Mouse (Mus musculus) forebrain, embryonic 16.5 days (tissue): ENCODE measurements around the gene Wdr81. TPM values are rescaled to one million over a fixed set of nuclear protein-coding genes. Genes with fewer than 3 reads are reported as not detected.

Experiments
- ATAC-seq: fragments of 200-750 bp; cut with Nextera tagmentation; 2 replicates; pipeline ENCODE4 v1.8.0; 2017; ENCODE audit warnings: mild to moderate bottlenecking, moderate library complexity
- H3K27ac ChIP-seq: fragments of 300-500 bp; sonication (generic); 2 replicates; pipeline ENCODE4 v1.5.1; 2014; ENCODE audit warnings: low read length, control low read depth
- H3K27me3 ChIP-seq: fragments of 300-500 bp; sonication (generic); replicated peaks from 2 replicates; pipeline ENCODE4 v1.6.1; 2014; ENCODE audit warnings: low read length; ENCODE audit not compliant: control insufficient read depth, insufficient read depth
- H3K36me3 ChIP-seq: fragments of 300-500 bp; sonication (generic); 2 replicates; pipeline ENCODE4 v1.6.1; 2014; ENCODE audit not compliant: control insufficient read depth, insufficient read depth
- H3K4me1 ChIP-seq: fragments of 300-500 bp; sonication (generic); replicated peaks from 2 replicates; pipeline ENCODE4 v1.6.1; 2014; ENCODE audit warnings: low read length; ENCODE audit not compliant: control insufficient read depth, insufficient read depth
- H3K4me2 ChIP-seq: fragments of 300-500 bp; sonication (generic); 2 replicates; pipeline ENCODE4 v1.6.1; 2014; ENCODE audit warnings: mild to moderate bottlenecking, low read length, control low read depth
- H3K4me3 ChIP-seq: fragments of 300-500 bp; sonication (generic); replicated peaks from 2 replicates; pipeline ENCODE4 v1.5.1; 2014; ENCODE audit warnings: mild to moderate bottlenecking, low read length, control low read depth
- H3K9ac ChIP-seq: fragments of 300-500 bp; sonication (generic); replicated peaks from 2 replicates; pipeline ENCODE4 v1.6.1; 2014; ENCODE audit warnings: low read depth, low read length, control low read depth
- H3K9me3 ChIP-seq: fragments of 300-500 bp; sonication (generic); 2 replicates; pipeline ENCODE4 v1.6.1; 2016; ENCODE audit warnings: low read length; ENCODE audit not compliant: control insufficient read depth
- WGBS: fragments of 180-500 bp; shearing (Covaris S2); extraction: QIAGEN DNeasy Blood & Tissue Kit; methylation state at CpG from one replicate; pipeline ENCODE4 v1.1.7; 2014; 5-methylcytosine and 5-hydroxymethylcytosine counted together
- microRNA counts: library from miRNA; unstranded; fragments of <30 nt; microRNA quantifications from one replicate; lab custom pipeline; 2016
- microRNA-seq: library from miRNA; unstranded; fragments of <30 nt; microRNA quantifications from one replicate; pipeline ENCODE4, GENCODE M21; 2017
- polyA plus RNA-seq: library from polyadenylated mRNA; unstranded; fragments of >200 nt; fragmentation: Nextera tagmentation; extraction: Ambion mirVana; gene quantifications from 2 replicates; pipeline ENCODE4 v1.2.1, GENCODE M21; 2015

Wdr81 gene
- polyA plus RNA-seq, 1 experiment from 2014 or later, result 10.0 TPM

DNA sequence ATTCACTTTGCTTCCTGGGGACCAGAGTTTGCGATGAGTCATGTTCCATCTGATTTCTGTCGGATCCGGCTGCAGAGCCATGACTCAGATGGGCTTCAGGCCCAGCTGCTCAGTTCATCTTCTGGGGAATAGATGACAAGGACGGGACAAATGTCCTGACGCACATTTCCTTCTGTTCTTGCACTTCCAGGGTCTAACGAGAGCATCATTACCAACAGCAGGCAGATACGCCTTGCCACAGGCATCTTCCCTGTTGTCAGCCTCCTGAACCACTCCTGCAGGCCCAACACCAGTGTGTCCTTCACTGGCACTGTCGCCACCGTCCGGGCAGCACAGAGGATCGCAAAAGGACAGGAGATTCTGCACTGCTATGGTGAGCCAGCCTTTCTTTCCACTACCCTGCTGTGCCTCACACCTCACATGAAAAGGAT lies 55.1 kb downstream of the Wdr81 start:
- Histone ChIP-seq H3K9me3 (no peaks in the 10 kb centered on the region), H3K9ac (no peak overlapping the region), H3K36me3 (no peaks in the 10 kb centered on the region), H3K4me1 (peaks cover 2% of the 10 kb centered on the region), H3K27me3 (no peaks in the 10 kb centered on the region), H3K4me2 (no peak overlapping the region), H3K27ac (no peak overlapping the region; the same call in 1 of the 2 replicates), H3K4me3 (no peak overlapping the region)
- no peak for ATAC-seq
- WGBS, result 86% methylated on average over 11 of the region's 11 CpGs

DNA sequence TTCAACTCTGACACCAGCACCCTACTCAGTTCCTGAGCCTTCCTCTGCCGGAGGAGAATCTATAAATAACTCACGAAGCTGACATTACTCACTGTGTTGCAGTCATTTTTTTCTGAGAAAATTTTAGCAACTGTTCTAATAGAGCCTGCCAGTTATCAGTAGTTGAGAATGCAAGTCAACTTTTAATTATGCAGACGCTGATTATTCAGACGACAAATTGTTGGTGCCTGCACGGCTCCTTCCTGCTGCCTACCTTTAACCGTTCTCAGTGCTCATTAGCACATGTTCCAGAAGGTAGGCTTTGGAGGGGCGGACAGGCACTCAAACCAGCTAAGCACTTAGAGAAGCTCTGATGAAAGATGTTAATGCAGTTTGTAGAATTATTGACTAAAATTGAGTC lies 57.1 kb downstream of the Wdr81 start:
- peak overlapping the region; percentile 57 for H3K27ac ChIP-seq

DNA sequence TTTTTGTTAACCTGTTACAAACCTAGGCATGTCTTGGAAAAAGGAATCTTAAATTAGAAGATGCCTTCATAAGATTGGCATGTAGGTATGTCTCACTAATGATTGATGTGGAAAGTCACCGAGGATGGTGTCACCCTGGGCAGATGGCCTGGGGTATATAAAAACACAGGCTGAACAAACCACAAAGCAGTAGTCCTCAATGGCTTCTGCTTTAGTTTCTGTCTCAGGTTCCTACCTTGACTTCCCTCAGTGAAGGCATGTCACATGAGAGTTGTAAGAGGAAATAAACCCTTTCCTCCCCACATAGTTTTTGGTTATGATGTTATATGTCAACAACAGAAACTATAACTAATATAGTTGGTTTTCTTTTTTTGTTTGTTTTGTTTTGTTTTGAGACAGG lies 58.9 kb downstream of the Wdr81 start:
- Histone ChIP-seq H3K4me3 (no peak overlapping the region), H3K27ac (no peak overlapping the region), H3K9me3 (no peaks in the 10 kb centered on the region), H3K27me3 (no peaks in the 10 kb centered on the region), H3K4me2 (no peak overlapping the region), H3K36me3 (no peaks in the 10 kb centered on the region), H3K4me1 (peaks cover 2% of the 10 kb centered on the region), H3K9ac (no peak overlapping the region)
- no peak for ATAC-seq
- WGBS, result 88% methylated on average over 1 of the region's 1 CpGs

More for the DNA sequence above, 57.1 kb downstream of the Wdr81 start:
- no peaks in the 10 kb centered on the region for H3K36me3 ChIP-seq
- no peak overlapping the region for H3K4me2 ChIP-seq
- peaks cover 2% of the 10 kb centered on the region for H3K4me1 ChIP-seq
- no peak overlapping the region for H3K9ac ChIP-seq
- H3K4me3 ChIP-seq, result no peak overlapping the region
- WGBS, result 48% methylated on average over 7 of the region's 7 CpGs
- H3K27me3 ChIP-seq, result no peaks in the 10 kb centered on the region
- H3K9me3 ChIP-seq, result no peaks in the 10 kb centered on the region
- ATAC-seq, result peak; percentile 66

MicroRNAs within 50 kb of the gene (microRNA counts, 519-probe panel; counts per million panel counts)
- 3,746 counts per million, percentile 91 among the panel's probes with 10 or more counts for microRNA mmu-miR-22 (lab: Ali Mortazavi, UCI)

Small RNAs within 50 kb of the gene (microRNA-seq; reads per million reads assigned to microRNA genes)
- gene Mir22, result 3,473 reads per million, percentile 88 among the genes with 10 or more reads in this experiment

Other genes with a start within 250 kb of the Wdr81 start
- gene Rpa1, start 106.4 kb downstream of the Wdr81 start, polyA plus RNA-seq, result 67.1 and 71.5 TPM in 2 replicates
- gene Smyd4, start 106.3 kb downstream of the Wdr81 start, polyA plus RNA-seq, result 15.0 and 19.0 TPM in 2 replicates
- 24.3 and 44.3 TPM in 2 replicates for gene Serpinf1, start 32.0 kb downstream of the Wdr81 start, polyA plus RNA-seq
- gene Serpinf2, start 15.1 kb downstream of the Wdr81 start, polyA plus RNA-seq, result not detected in 2 replicates
- gene Tlcd2, start 7.0 kb upstream of the Wdr81 start, polyA plus RNA-seq, result 1.4 and 1.6 TPM in 2 replicates
- 54.8 and 58.5 TPM in 2 replicates for gene Prpf8, start 32.1 kb upstream of the Wdr81 start, polyA plus RNA-seq
- 1.2 and 1.3 TPM in 2 replicates for gene Rilp, start 55.4 kb upstream of the Wdr81 start, polyA plus RNA-seq
- gene Scarf1, start 58.8 kb upstream of the Wdr81 start, polyA plus RNA-seq, result 3.6 and 4.2 TPM in 2 replicates
- gene Slc43a2, start 77.0 kb upstream of the Wdr81 start, polyA plus RNA-seq, result 12.5 and 16.4 TPM in 2 replicates
- 86.1 and 90.2 TPM in 2 replicates for gene Pitpna, start 133.4 kb upstream of the Wdr81 start, polyA plus RNA-seq
- 54.4 and 59.3 TPM in 2 replicates for gene Inpp5k, start 176.3 kb upstream of the Wdr81 start, polyA plus RNA-seq
- 11.3 and 11.9 TPM in 2 replicates for gene Myo1c, start 195.8 kb upstream of the Wdr81 start, polyA plus RNA-seq
- gene Crk, start 224.5 kb upstream of the Wdr81 start, polyA plus RNA-seq, result 130 and 142 TPM in 2 replicates